Mouse (Mus musculus) embryonic facial prominence, embryonic 13.5 days (tissue): Measurements from ENCODE around the gene Elp6. TPM values are rescaled to one million over a fixed set of nuclear protein-coding genes. Genes with fewer than 3 reads are reported as not detected.

Experiments used
- ATAC-seq: fragments of 200-750 bp; cut with Nextera tagmentation; 2 replicates; pipeline ENCODE4 v1.8.0; 2017; ENCODE audit warnings: low read depth; ENCODE audit not compliant: insufficient number of reproducible peaks, insufficient read depth, low FRiP score, low TSS enrichment
- H3K27ac ChIP-seq: fragments of 300-500 bp; sonication (generic); 2 replicates; pipeline ENCODE4 v1.5.1; 2015; ENCODE audit warnings: moderate library complexity, mild to moderate bottlenecking, inconsistent platforms
- H3K27me3 ChIP-seq: fragments of 300-500 bp; sonication (generic); 2 replicates; pipeline ENCODE4 v1.6.1; 2015; ENCODE audit warnings: mild to moderate bottlenecking, inconsistent platforms
- H3K36me3 ChIP-seq: fragments of 300-500 bp; sonication (generic); 2 replicates; pipeline ENCODE4 v1.6.1; 2015; ENCODE audit warnings: mild to moderate bottlenecking, inconsistent platforms
- H3K4me1 ChIP-seq: fragments of 300-500 bp; sonication (generic); 2 replicates; pipeline ENCODE4 v1.6.1; 2015; ENCODE audit warnings: inconsistent platforms
- H3K4me2 ChIP-seq: fragments of 300-500 bp; sonication (generic); 2 replicates; pipeline ENCODE4 v1.6.1; 2015; ENCODE audit warnings: moderate library complexity, mild to moderate bottlenecking, inconsistent platforms
- H3K4me3 ChIP-seq: fragments of 300-500 bp; sonication (generic); 2 replicates; pipeline ENCODE4 v1.5.1; 2015; ENCODE audit warnings: mild to moderate bottlenecking, inconsistent platforms
- H3K9ac ChIP-seq: fragments of 300-500 bp; sonication (generic); 2 replicates; pipeline ENCODE4 v1.6.1; 2015; ENCODE audit warnings: mild to moderate bottlenecking, inconsistent platforms
- H3K9me3 ChIP-seq: fragments of 300-500 bp; sonication (generic); 2 replicates; pipeline ENCODE4 v1.6.1; 2016; ENCODE audit warnings: inconsistent platforms
- WGBS: fragments of 180-500 bp; shearing (Covaris S2); methylation state at CpG from one replicate; pipeline ENCODE4 v1.1.7; 2015; ENCODE audit warnings: mixed read lengths; 5-methylcytosine and 5-hydroxymethylcytosine counted together
- microRNA-seq: library from miRNA; unstranded; fragments of <30 nt; microRNA quantifications from one replicate; pipeline ENCODE4, GENCODE M21; 2016
- polyA plus RNA-seq: library from polyadenylated mRNA; unstranded; fragments of >200 nt; fragmentation: Nextera tagmentation; extraction: Ambion mirVana; gene quantifications from 2 replicates; pipeline ENCODE4 v1.2.1, GENCODE M21; 2015

The Elp6 gene
- polyA plus RNA-seq, 1 experiment from 2014 or later = 33.3 TPM

DNA sequence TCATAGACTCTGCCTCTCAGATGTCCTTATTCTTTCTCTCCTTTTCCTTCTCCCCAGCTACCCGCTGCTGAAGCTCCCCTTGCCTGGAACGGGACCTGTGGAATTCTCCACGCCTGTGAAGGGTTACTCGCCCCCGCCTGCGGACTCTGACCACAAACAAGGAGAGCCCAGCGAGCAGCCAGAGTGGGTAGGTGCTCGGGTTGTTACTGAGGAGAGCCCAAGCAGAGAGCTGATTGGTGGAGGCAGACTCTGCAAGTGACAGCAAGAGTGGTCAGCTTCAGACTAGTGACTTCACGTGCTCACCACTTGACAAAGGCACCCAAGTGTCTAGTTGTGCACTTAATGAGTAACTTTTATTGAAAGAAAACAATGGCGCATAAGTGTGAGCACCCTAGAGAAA is 57.4 kb downstream of the Elp6 start:
- 81% methylated on average over 10 of the region's 10 CpGs for WGBS

DNA sequence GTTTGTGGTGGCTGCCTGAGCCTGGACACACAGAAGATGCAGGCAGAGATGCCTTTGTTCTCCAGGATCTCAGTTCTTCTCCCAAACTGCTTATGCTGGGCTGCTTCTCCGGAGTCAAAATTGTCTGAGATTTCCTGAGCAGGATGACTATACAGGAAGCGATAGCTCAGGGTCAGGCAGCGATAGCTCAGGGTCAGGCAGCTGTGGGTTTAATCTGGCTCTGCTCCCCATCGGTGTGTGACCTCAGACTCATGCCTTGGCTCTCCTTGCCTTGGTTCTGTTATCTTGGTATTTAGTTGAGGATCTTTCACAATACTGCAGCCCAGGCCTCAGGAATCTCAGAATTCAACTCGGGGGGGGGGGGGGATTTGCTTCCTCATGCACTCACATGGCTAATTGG is 61.8 kb downstream of the Elp6 start:
- Histone ChIP-seq H3K9me3 (no peaks in the 10 kb centered on the region), H3K27ac (no peak overlapping the region), H3K9ac (0 out of 2 replicates have a peak overlapping the region, but pooled peaks have one; percentile 12), H3K36me3 (peaks cover 53% of the 10 kb centered on the region), H3K4me2 (no peak overlapping the region), H3K4me3 (no peak overlapping the region), H3K4me1 (peaks cover 7% of the 10 kb centered on the region), H3K27me3 (no peaks in the 10 kb centered on the region)
- no peak for ATAC-seq
- 39% methylated on average over 5 of the region's 5 CpGs for WGBS

More for the DNA sequence above, 57.4 kb downstream of the Elp6 start:
- Histone ChIP-seq H3K9ac (no peak overlapping the region), H3K4me1 (peaks cover 7% of the 10 kb centered on the region), H3K27me3 (no peaks in the 10 kb centered on the region), H3K4me3 (no peak overlapping the region), H3K4me2 (no peak overlapping the region), H3K36me3 (peaks cover 45% of the 10 kb centered on the region), H3K9me3 (no peaks in the 10 kb centered on the region), H3K27ac (no peak overlapping the region)
- no peak for ATAC-seq

DNA sequence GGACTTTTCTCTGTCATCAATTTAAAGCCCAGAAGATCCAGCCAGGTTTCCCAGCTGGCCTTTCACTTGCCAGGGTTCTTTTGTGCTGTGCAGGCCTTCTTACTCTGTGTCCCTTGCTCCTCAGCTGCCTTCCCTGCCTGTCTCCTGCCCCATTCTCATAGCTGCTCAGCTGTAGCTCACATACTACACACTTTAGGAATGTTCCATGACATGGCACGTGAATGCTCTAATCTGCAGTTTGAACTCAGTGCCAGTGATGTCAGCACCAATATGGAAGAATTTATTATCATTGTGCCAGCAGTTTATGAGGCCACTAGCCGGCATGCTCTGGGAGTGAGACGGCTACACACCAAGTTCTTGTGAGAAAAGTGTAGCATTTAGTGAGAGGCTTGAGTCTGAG is 64.9 kb downstream of the Elp6 start:
- no peak for ATAC-seq
- H3K4me1 ChIP-seq = peaks cover 7% of the 10 kb centered on the region
- H3K4me3 ChIP-seq = no peak overlapping the region
- WGBS = 89% methylated on average over 3 of the region's 3 CpGs
- no peaks in the 10 kb centered on the region for H3K9me3 ChIP-seq
- H3K36me3 ChIP-seq = peaks cover 57% of the 10 kb centered on the region
- no peak overlapping the region for H3K27ac ChIP-seq
- no peak overlapping the region for H3K4me2 ChIP-seq
- H3K27me3 ChIP-seq = no peaks in the 10 kb centered on the region
- no peak overlapping the region for H3K9ac ChIP-seq

Small RNA genes within 50 kb of the gene (microRNA-seq; reads per million reads assigned to microRNA genes)
- 47.9 reads per million, percentile 43 among the genes with 10 or more reads in this experiment for gene Mir6236

Other genes starting within 250 kb of the Elp6 start
- 188 and 204 TPM in 2 replicates for gene Smarcc1, start 187.5 kb upstream of the Elp6 start, polyA plus RNA-seq
- gene Dhx30, start 187.3 kb upstream of the Elp6 start, polyA plus RNA-seq = 159 and 178 TPM in 2 replicates
- 7.7 and 8.0 TPM in 2 replicates for gene Cspg5, start 61.4 kb upstream of the Elp6 start, polyA plus RNA-seq
- 39.7 and 41.6 TPM in 2 replicates for gene Scap, start 28.1 kb downstream of the Elp6 start, polyA plus RNA-seq
- gene Ptpn23, start 103.0 kb downstream of the Elp6 start, polyA plus RNA-seq = 17.8 and 20.7 TPM in 2 replicates
- gene Ngp, start 114.6 kb downstream of the Elp6 start, polyA plus RNA-seq = 1.1 and 7.4 TPM in 2 replicates
- 9.3 and 9.8 TPM in 2 replicates for gene Klhl18, start 171.5 kb downstream of the Elp6 start, polyA plus RNA-seq
- 0.86 and 1.4 TPM in 2 replicates for gene Kif9, start 171.8 kb downstream of the Elp6 start, polyA plus RNA-seq
- 42.2 and 54.9 TPM in 2 replicates for gene Setd2, start 227.4 kb downstream of the Elp6 start, polyA plus RNA-seq